Mouse (Mus musculus): ENCODE measurements around the gene Mapk13. TPM values are rescaled to one million over a fixed set of nuclear protein-coding genes. Genes with fewer than 3 reads are reported as not detected.

Mapk13 gene
- total RNA-seq, 2 experiments from 2014 or later: 0.13 TPM; not detected in 1

- Histone ChIP-seq H3K4me3 (no peak overlapping the region), H3K27ac (0 out of 2 replicates have a peak overlapping the region, but pooled peaks have one; percentile 1)
- no peak for TF ChIP-seq CTCF (IDR thresholded peaks at IDR 0.05)
- no peak for DNase-seq
- intact Hi-C loops (cut with DNase I): no loop called here
Measured at GRCm38 (mm10) chr17:28825359-28826041, 56.4 kb downstream of the Mapk13 start.

- H3K4me3 ChIP-seq: no peak overlapping the region
- H3K27ac ChIP-seq: no peak overlapping the region
- intact Hi-C loops (cut with DNase I): no loop called here
- no peak for DNase-seq
- no peak for TF ChIP-seq CTCF (IDR thresholded peaks at IDR 0.05)
Measured at GRCm38 (mm10) chr17:28827665-28828231, 58.7 kb downstream of the Mapk13 start.

- no peak for DNase-seq
- TF ChIP-seq CTCF (IDR thresholded peaks at IDR 0.05): no peak
- Histone ChIP-seq H3K27ac (no peak overlapping the region), H3K4me3 (no peak overlapping the region)
- intact Hi-C loops (cut with DNase I): no loop called here
Measured at GRCm38 (mm10) chr17:28829120-28829519, 60.0 kb downstream of the Mapk13 start.

Other genes with a start within 250 kb of the Mapk13 start
- gene Armc12, start 238.5 kb upstream of the Mapk13 start, total RNA-seq (2021): not detected
- not detected for gene Clpsl2, start 219.9 kb upstream of the Mapk13 start, total RNA-seq (2021)
- gene Clps, start 208.5 kb upstream of the Mapk13 start, total RNA-seq (2021): not detected
- gene Lhfpl5, start 193.7 kb upstream of the Mapk13 start, total RNA-seq (2021): not detected
- gene Srpk1, start 146.6 kb upstream of the Mapk13 start, total RNA-seq (2021): 10 to 100 TPM; 28.0 to 39.7 TPM
- gene Slc26a8, start 79.1 kb upstream of the Mapk13 start, total RNA-seq (2021): under 1 TPM; 0.38 to 0.50 TPM
- gene Mapk14, start 78.0 kb upstream of the Mapk13 start, total RNA-seq (2021): 10 to 100 TPM; 87.8 to 99.6 TPM
- gene AC170998.1, start 43.2 kb upstream of the Mapk13 start, total RNA-seq (2021): under 1 TPM; 0.39 to 0.71 TPM
- 10 to 100 TPM; 15.5 to 16.2 TPM for gene Brpf3, start 31.8 kb downstream of the Mapk13 start, total RNA-seq (2021)
- not detected for gene Pnpla1, start 89.1 kb downstream of the Mapk13 start, total RNA-seq (2021)
- under 1 TPM in 1 of 2 experiments, not detected in 1; 0.10 TPM for gene 4930539E08Rik, start 146.0 kb downstream of the Mapk13 start, total RNA-seq (2021)
- gene Pxt1, start 174.5 kb downstream of the Mapk13 start, total RNA-seq (2021): not detected
- gene Kctd20, start 182.7 kb downstream of the Mapk13 start, total RNA-seq (2021): 10 to 100 TPM; 33.4 to 39.8 TPM
- 10 to 100 TPM; 26.9 to 29.2 TPM for gene Stk38, start 238.7 kb downstream of the Mapk13 start, total RNA-seq (2021)